ENCODE assay signal across 10 mouse cellular contexts in genomic region chr12:84755008-84755695, GRCm38 (mm10). TPM values are rescaled to one million over a fixed set of nuclear protein-coding genes. Genes with fewer than 3 reads are reported as not detected.
A peak's percentile ranks its signal among the peaks of the same experiment; 100 is the strongest.
DNase-seq lines count a peak whose midpoint lies in the region; ATAC-seq and TF ChIP-seq lines count a peak whose summit lies in the region.
"Had no signal": no experiment of that assay in that cellular context is flagged by ENCODE, and none has a peak within 500 bp of the region (broad histone marks: within the 10 kb centered on the region; RNA-seq: fewer than 3 reads in every experiment).

No protein-coding gene starts in this region.

- no peak overlapping the region for H3K4me3 ChIP-seq in MEL (ENCODE audit: control insufficient read depth in 1 of 2, insufficient read depth in 1 of 2, low read depth in 2 of 2, low read length in 2 of 2)
- H3K4me3 ChIP-seq in layer of hippocampus, adult 2 months = no peak overlapping the region
- no peak overlapping the region for H3K4me3 ChIP-seq in midbrain, embryonic 12.5 days
- H3K4me3 ChIP-seq: embryonic facial prominence, embryonic 13.5 days had no signal

- no peak for TF ChIP-seq EP300 in MEL (IDR thresholded peaks at IDR 0.05; ENCODE audit: low read depth in 1 of 2, low read length in 2 of 2)

- no peaks in the 10 kb centered on the region for H3K79me2 ChIP-seq in MEL (ENCODE audit: control insufficient read depth, insufficient read depth, low read length, poor library complexity)

- H3K9me3 ChIP-seq in MEL (replicated peaks; ENCODE audit: insufficient read depth, low read length) = no peaks in the 10 kb centered on the region
- no peaks in the 10 kb centered on the region for H3K9me3 ChIP-seq in midbrain, embryonic 12.5 days
- H3K9me3 ChIP-seq: embryonic facial prominence, embryonic 13.5 days had no signal

- H3K27ac ChIP-seq in MEL (ENCODE audit: control insufficient read depth, low read depth, low read length) = no peak overlapping the region
- H3K27ac ChIP-seq in layer of hippocampus, adult 2 months = no peak overlapping the region
- H3K27ac ChIP-seq in midbrain, embryonic 12.5 days (replicated peaks) = 0 out of 2 replicates have a peak overlapping the region, but pooled peaks have one; percentile 27
- H3K27ac ChIP-seq: embryonic facial prominence, embryonic 13.5 days had no signal

- TF ChIP-seq CTCF in MEL (IDR thresholded peaks at IDR 0.05 in 2 of 3, conservative IDR thresholded peaks at IDR 0.05 in 1 of 3; ENCODE audit: control insufficient read depth in 1 of 3, insufficient read depth in 1 of 3, low read depth in 2 of 3, low read length in 3 of 3, poor library complexity in 1 of 3, severe bottlenecking in 1 of 3) = peak; percentile 69 to 87 (median 70)
- TF ChIP-seq CTCF in layer of hippocampus, adult 2 months (conservative IDR thresholded peaks at IDR 0.05) = peak; percentile 88

- TF ChIP-seq POLR2A in MEL (IDR thresholded peaks at IDR 0.05; ENCODE audit: control insufficient read depth in 1 of 2, insufficient read depth in 1 of 2, low read depth in 1 of 2, low read length in 2 of 2, poor library complexity in 1 of 2) = no peak

- no peak overlapping the region for H3K4me2 ChIP-seq in midbrain, embryonic 12.5 days (replicated peaks)
- H3K4me2 ChIP-seq: embryonic facial prominence, embryonic 13.5 days had no signal

- H3K36me3 ChIP-seq in MEL (ENCODE audit: control insufficient read depth in 1 of 2, insufficient read depth in 2 of 2, low read length in 2 of 2) = no peaks in the 10 kb centered on the region; a peak in 2 of 4 replicates
- peaks cover 43% of the 10 kb centered on the region for H3K36me3 ChIP-seq in midbrain, embryonic 12.5 days
- peaks cover 1% of the 10 kb centered on the region for H3K36me3 ChIP-seq in splenic B cell, adult 2 months (ENCODE audit: control insufficient read depth, insufficient read depth, low read length, poor library complexity, severe bottlenecking)

- peak; percentile 84 for TF ChIP-seq RAD21 in MEL (IDR thresholded peaks at IDR 0.05; ENCODE audit: low read depth, low read length)

- H3K9ac ChIP-seq in MEL (ENCODE audit: control insufficient read depth, low read depth, low read length, poor library complexity, severe bottlenecking) = no peak overlapping the region
- no peak overlapping the region for H3K9ac ChIP-seq in midbrain, embryonic 12.5 days (replicated peaks)
- H3K9ac ChIP-seq: embryonic facial prominence, embryonic 13.5 days had no signal

- WGBS in midbrain, embryonic 12.5 days = 34% methylated on average over 16 of the region's 16 CpGs

- no peaks in the 10 kb centered on the region; a peak in 1 of 4 replicates for H3K27me3 ChIP-seq in MEL (ENCODE audit: control insufficient read depth in 1 of 2, insufficient read depth in 2 of 2, low read length in 2 of 2)
- H3K27me3 ChIP-seq in midbrain, embryonic 12.5 days = peaks cover 8% of the 10 kb centered on the region; the same call in 1 of the 2 replicates
- no peaks in the 10 kb centered on the region for H3K27me3 ChIP-seq in splenic B cell, adult 2 months (ENCODE audit: control insufficient read depth, insufficient read depth, low read length, poor library complexity, severe bottlenecking)
- H3K27me3 ChIP-seq: embryonic facial prominence, embryonic 13.5 days had no signal

- ATAC-seq in midbrain, embryonic 12.5 days (ENCODE audit: low FRiP score, low read depth) = no peak

- no peaks in the 10 kb centered on the region for H3K4me1 ChIP-seq in MEL (ENCODE audit: control insufficient read depth in 1 of 2, insufficient read depth in 2 of 2, low read length in 2 of 2)
- peaks cover 33% of the 10 kb centered on the region for H3K4me1 ChIP-seq in midbrain, embryonic 12.5 days

- DNase-seq in layer of hippocampus, adult 11-12 months (ENCODE audit: low spot score) = peak; percentile 44
- DNase-seq in layer of hippocampus, adult 9-11 months = no peak
- DNase-seq in MEL (ENCODE audit: low read depth, low spot score) = peak; percentile 61
- peak; percentile 70 for DNase-seq in cerebellum, adult 8-10 months
- peak; percentile 27 to 47 for DNase-seq in frontal cortex, postnatal 14 days (ENCODE audit: low spot score in 2 of 2)
- peak in 1 of 2 experiments; percentile 81 for DNase-seq in layer of hippocampus, adult 2 months (ENCODE audit: low spot score in 2 of 2)
- peak; percentile 77 for DNase-seq in splenic B cell, adult 2 months (ENCODE audit: low read depth, low spot score)

TF ChIP-seq in MEL, 35 proteins besides CTCF, POLR2A, EP300 and RAD21:
- TF ChIP-seq CHD2 (IDR thresholded peaks at IDR 0.05; ENCODE audit: low read length) = no peak
- TF ChIP-seq USF1 (IDR thresholded peaks at IDR 0.05; ENCODE audit: low read depth, low read length) = no peak
- TF ChIP-seq TAL1 (IDR thresholded peaks at IDR 0.05; ENCODE audit: low read length) = no peak
- TF ChIP-seq MYC (IDR thresholded peaks at IDR 0.05; ENCODE audit: low read depth, low read length) = no peak
- TF ChIP-seq BHLHE40 (IDR thresholded peaks at IDR 0.05; ENCODE audit: borderline replicate concordance, low read depth, low read length) = no peak
- TF ChIP-seq HCFC1 (IDR thresholded peaks at IDR 0.05; ENCODE audit: low read depth, low read length) = no peak
- no peak for TF ChIP-seq USF2 (IDR thresholded peaks at IDR 0.05; ENCODE audit: borderline replicate concordance in 1 of 2, insufficient read depth in 1 of 2, low read depth in 1 of 2, low read length in 2 of 2)
- TF ChIP-seq ETS1 (IDR thresholded peaks at IDR 0.05; ENCODE audit: low read depth, low read length) = no peak
- peak; percentile 90 for TF ChIP-seq ZC3H11A (IDR thresholded peaks at IDR 0.05; ENCODE audit: low read depth, low read length)
- no peak for TF ChIP-seq GABPA (IDR thresholded peaks at IDR 0.05; ENCODE audit: low read depth, low read length)
- peak; percentile 29; the same call in 1 of the 2 replicates for TF ChIP-seq SIN3A (IDR thresholded peaks at IDR 0.05; ENCODE audit: low read length)
- TF ChIP-seq MAZ (IDR thresholded peaks at IDR 0.05; ENCODE audit: low read depth, low read length) = no peak
- peak; percentile 21; the same call in 1 of the 2 replicates for TF ChIP-seq MXI1 (IDR thresholded peaks at IDR 0.05; ENCODE audit: low read depth, low read length)
- no peak for TF ChIP-seq UBTF (IDR thresholded peaks at IDR 0.05; ENCODE audit: borderline replicate concordance, insufficient read depth, low read depth, low read length)
- no peak for TF ChIP-seq MAX (IDR thresholded peaks at IDR 0.05; ENCODE audit: low read length)
- TF ChIP-seq JUND (IDR thresholded peaks at IDR 0.05; ENCODE audit: low read depth, low read length) = 0 out of 2 replicates have a peak, but pooled peaks have one; percentile 34
- TF ChIP-seq MYB (IDR thresholded peaks at IDR 0.05; ENCODE audit: low read depth, low read length) = 0 out of 2 replicates have a peak, but pooled peaks have one; percentile 5
- no peak for TF ChIP-seq GATA1 (IDR thresholded peaks at IDR 0.05; ENCODE audit: low read depth, low read length)
- peak; percentile 87 for TF ChIP-seq ZNF384 (IDR thresholded peaks at IDR 0.05; ENCODE audit: low read depth, low read length)
- TF ChIP-seq SMC3 (IDR thresholded peaks at IDR 0.05; ENCODE audit: low read depth, low read length) = peak; percentile 94
- no peak for TF ChIP-seq E2F4 (IDR thresholded peaks at IDR 0.05; ENCODE audit: borderline replicate concordance, low read depth, low read length)
- no peak for TF ChIP-seq MAFK (IDR thresholded peaks at IDR 0.05; ENCODE audit: borderline replicate concordance, low read depth, low read length)

RNA-seq across cellular contexts. Expression of gene Npc2, which starts 17.8 kb away (rescaled TPM):
- total RNA-seq in MEL (2012; rRNA removed) = 45.2 and 48.9 TPM in 2 replicates
- 10 to 100 TPM in 1 of 2 experiments, not detected in 1; 63.1 TPM for polyA plus RNA-seq in MEL (2012; ENCODE audit: insufficient read depth in 1 of 2, insufficient read length in 2 of 2, low read depth in 1 of 2, low replicate concordance in 2 of 2, missing spikeins in 1 of 2)
- total RNA-seq in layer of hippocampus, adult 2 months (2021) = 10 to 100 TPM; 25.9 to 28.2 TPM
- polyA plus RNA-seq in midbrain, embryonic 12.5 days (2016; fragmentation: Nextera tagmentation; extraction: Ambion mirVana) = 90.3 and 90.5 TPM in 2 replicates

RNA-seq across cellular contexts. Expression of gene Isca2, which starts 17.9 kb away (rescaled TPM):
- total RNA-seq in MEL (2012; rRNA removed) = 60.4 and 70.6 TPM in 2 replicates
- polyA plus RNA-seq in MEL (2012; ENCODE audit: insufficient read depth in 1 of 2, insufficient read length in 2 of 2, low read depth in 1 of 2, low replicate concordance in 2 of 2, missing spikeins in 1 of 2) = 10 to 100 TPM in 1 of 2 experiments, not detected in 1; 71.1 TPM
- total RNA-seq in layer of hippocampus, adult 2 months (2021) = 10 to 100 TPM; 51.6 to 64.3 TPM
- 168 and 169 TPM in 2 replicates for polyA plus RNA-seq in midbrain, embryonic 12.5 days (2016; fragmentation: Nextera tagmentation; extraction: Ambion mirVana)

RNA-seq across cellular contexts. Expression of gene Syndig1l, which starts 56.5 kb away (rescaled TPM):
- not detected in 2 replicates for total RNA-seq in MEL (2012; rRNA removed)
- not detected for polyA plus RNA-seq in MEL (2012; ENCODE audit: insufficient read depth in 1 of 2, insufficient read length in 2 of 2, low read depth in 1 of 2, low replicate concordance in 2 of 2, missing spikeins in 1 of 2)
- 1 to 10 TPM; 7.4 to 8.7 TPM for total RNA-seq in layer of hippocampus, adult 2 months (2021)
- polyA plus RNA-seq in midbrain, embryonic 12.5 days (2016; fragmentation: Nextera tagmentation; extraction: Ambion mirVana) = 0.82 and 1.5 TPM in 2 replicates
- polyA plus RNA-seq: embryonic facial prominence, embryonic 13.5 days; lung, embryonic 16.5 days had no signal
